Mouse (Mus musculus): Measurements from ENCODE around the gene Blvra.

Gene Blvra

DNA sequence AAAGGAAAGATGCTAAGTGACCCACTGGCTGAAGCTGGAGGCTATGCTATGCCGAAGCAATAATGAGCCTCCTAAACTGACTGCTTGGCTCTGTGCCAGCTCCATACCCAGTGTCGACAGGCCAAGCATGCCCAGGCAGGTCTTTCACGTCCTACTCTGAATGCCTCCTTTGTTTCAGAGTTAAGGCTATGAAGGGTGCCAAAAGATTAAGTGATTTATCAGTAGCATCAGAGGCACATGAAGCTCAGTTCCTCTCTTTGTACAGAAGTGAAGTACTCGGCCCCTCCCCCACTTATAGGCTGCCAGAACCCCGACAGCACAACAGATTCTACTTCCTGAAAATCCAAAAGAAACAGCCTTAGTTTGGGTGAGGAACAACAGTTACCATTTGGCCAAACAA, 66.5 kb downstream of the Blvra start:
- peak; percentile 21 for DNase-seq (ENCODE audit: low spot score)

DNA sequence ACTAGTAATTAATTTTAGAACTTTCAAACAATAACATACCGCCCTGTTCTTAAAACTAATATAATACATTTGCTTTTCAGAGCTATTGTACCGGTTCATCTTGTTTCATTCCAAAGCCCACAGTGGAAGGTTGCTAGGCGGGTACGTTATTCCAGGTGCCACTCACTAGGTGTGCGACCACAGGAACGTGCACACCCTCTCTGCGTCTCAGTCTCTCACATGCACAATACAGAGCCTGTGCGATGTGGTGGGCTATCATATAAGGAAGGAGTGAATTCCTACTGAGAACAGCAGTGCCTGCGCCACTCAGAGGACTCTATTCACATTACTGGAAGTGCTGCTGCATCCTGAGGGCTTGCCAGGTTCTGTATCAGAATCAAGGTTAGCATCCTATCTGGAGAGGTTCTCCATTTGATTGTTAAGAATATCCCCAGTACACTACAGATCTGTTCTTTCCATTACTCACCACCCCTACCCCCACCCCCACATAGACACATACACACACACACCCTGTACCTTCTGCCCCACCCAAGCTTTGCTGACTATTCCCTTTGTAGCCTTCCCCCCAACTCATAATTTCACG, 67.5 kb downstream of the Blvra start:
- no peak for DNase-seq (ENCODE audit: low spot score)

DNA sequence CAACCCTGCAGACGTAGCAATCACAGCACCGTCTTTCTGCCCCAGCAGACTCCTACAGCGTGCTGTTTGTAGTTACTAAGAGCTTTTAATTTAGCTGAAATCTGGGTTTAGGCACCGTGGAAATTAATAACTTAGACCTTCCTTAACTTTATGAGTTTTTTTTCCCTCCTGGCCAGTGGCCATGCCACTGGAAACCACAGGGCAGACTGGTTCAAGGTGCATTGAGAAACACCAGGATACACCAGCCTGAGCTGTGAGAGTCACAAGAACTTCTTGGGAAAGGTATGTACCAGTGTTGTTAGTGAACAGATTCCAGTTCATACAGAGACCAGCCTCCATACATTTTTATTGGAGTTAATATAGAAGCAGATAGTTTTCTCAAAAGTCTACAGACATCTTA, 68.0 kb downstream of the Blvra start:
- DNase-seq (ENCODE audit: low spot score): no peak

DNA sequence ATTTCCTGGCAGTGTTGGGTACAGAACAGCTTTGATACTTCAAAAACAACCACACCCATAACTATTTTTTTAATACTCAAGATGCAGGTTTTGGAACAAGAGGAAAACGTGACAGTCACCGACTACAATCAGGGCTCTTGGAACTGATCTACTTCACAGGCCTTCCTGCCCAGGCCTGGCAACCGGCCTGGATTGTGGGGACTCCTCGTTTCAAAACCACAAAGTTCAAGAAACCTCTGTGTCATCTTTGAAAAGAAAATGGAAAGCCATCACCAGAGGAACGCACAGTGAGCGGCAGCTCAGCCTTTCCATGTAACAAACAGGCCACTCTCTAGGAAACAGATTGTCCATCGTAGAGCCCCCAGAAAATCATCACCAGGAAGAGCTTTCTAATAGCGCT, 68.6 kb downstream of the Blvra start:
- DNase-seq (ENCODE audit: low spot score): no peak

DNA sequence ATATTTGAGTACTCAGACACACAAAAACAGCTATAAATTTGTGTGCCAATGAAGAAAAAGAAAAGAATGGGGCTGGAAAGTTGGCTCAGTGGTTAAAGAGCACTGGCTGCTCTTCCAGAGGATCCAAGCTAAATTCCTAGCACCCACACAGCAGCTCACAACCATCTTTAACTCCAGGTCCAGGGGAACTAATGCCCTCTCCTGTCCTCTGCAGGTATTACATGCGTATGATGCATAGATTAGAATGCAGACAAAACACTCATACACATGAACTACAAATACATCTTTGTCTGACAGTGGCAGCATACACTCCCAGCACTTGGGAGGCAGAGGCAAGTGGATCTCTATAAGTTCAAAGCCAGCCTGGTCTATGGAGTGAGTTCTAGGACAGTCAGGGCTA, 69.1 kb downstream of the Blvra start:
- no peak for DNase-seq (ENCODE audit: low spot score)

DNA sequence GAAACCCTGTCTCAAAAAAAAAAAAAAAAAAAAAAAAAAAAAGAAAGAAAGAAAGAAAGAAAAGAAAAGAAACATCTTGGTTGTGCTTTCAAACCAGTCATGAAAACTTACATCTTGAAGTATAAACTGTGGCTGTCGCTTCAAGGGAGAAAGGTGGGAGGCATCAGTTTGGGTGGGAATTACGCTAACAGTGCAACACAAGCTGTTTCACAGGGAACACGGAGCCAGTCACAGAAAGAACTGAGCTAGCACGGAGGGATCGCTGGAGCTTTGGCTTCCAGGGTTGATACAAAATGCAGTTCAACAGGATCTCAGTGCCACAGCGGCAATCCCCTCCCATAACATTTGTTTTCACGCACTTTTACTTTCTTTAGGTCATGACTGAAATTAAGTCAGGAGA, 69.5 kb downstream of the Blvra start:
- no peak for DNase-seq (ENCODE audit: low spot score)

DNA sequence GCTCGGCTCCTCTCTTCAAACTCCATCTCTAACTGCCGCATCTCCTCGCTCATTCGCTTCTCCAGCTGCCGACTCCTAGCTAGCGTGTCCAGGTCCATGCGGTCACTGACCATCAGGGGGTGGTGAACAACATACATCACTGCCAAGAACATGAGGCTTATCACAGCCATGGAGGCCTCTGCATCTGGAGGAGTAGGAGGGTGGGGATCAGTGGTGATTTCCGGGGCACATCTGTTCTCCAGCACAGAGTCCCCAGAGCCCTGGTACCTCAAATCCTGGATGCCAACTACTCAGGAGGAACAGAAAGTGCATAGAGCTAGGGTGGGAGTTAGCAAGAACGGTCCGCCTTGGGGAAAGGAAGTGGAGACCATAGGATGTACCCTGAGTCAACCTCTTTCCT, 71.6 kb downstream of the Blvra start:
- DNase-seq (ENCODE audit: low spot score): peak; percentile 16

DNA sequence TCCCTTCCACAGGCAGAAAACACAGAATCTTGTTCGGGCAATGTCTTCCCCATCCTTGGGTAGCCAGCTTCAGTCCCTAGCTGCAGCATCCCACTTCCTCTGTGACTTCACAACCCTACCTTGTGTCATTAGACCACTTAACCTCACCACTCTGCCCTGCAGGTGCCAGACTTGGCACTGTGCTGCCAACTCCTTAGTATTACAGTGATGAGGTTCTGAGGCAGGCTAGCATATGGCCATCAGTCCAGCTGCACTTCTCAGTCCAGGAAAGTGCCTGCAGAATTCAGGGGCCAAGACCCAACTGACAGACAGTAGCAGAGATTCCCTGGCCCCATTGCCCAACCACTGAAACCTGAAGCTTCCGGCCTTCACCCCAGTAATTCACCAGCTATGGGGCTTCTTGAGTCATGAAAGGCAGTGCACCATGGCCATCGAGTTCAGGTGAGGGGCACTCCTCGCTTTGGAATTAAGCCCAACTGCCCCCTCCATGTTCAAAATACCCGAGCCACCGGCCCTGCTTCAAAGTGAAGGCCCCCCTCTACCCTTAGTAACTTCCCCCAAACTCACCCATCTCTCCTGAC, 72.2 kb downstream of the Blvra start:
- DNase-seq (ENCODE audit: low spot score): no peak

DNA sequence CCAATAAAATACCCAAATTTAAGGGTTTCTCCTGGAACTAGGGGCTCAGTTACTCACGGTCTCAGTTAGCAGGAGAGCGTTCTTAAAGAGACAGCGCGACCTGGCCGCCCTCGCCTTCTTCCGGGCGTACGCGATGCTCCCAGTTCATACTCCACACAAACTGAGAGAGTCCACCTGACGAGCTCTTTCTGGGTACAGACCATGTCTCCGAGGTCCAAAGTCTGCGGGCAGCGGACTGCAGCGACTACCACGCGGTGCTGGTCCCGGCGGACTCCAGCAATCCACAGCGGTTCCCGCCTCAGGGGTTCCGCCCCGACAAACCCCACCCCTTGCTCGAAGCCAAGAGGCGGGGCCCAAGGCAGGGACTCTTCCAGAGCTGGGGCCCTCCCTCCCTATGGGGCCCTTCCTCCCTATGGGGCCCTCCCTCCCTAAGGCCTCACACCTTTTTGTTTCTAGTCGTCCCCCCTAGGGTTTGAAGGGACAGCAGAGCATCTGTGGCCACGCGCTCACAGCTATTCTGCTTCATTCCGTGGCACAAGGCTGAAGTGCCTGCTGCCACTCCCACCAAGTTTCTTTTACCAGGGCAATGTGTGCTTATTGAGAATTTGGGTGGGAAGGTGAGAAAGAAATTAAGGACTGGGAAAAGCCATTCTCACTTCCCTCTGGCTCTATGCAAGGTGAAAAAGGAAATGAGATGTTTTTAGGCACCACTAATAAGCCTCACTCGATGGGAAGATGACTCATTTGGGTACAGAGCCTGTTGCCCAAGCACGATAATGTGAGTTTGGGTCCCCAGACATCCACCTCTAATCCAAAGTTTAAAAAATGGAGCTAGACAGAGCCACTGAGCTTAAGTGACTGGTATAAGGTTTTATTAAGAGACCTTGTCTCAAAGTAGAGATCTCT, 72.9 kb downstream of the Blvra start, which contains the start of gene Itpripl1:
Gene Itpripl1, minus strand, starts transcription at position 285 of the 906 bp plus-strand sequence.
- DNase-seq (ENCODE audit: low spot score): peak; percentile 88

DNA sequence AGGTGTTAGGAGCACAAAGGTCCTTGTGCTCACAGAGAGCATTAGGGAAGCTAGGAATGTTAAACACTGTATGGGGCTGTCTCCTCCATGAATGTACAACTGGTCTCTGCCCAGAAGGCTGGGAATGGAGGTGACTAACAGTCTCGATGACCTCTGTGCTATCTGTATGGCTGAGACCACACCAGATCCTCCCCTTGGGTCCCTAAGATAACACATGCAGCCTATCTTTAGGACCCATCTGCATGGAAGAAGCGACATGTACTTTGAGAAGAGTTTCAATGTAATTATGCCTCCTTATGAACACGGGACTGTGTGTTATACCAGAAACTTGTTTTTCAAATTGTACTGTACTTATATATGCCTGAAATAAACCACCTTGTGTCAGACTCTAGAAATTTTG, 75.2 kb downstream of the Blvra start:
- DNase-seq (ENCODE audit: low spot score): peak; percentile 40
